Mouse (Mus musculus) layer of hippocampus, postnatal 25 days (tissue): Measurements from ENCODE around the gene Zeb2. TPM values are rescaled to one million over a fixed set of nuclear protein-coding genes. Genes with fewer than 3 reads are reported as not detected.

ENCODE experiments used
- DNase-seq, 2 experiments: peaks; one replicate each; pipeline ENCODE4 v3.0.0; 2022; ENCODE audit warnings: mixed read lengths in 2 of 2, low spot score in 1 of 2; ENCODE audit errors: extremely low spot score in 1 of 2
- total RNA-seq, 2 experiments: library from RNA; stranded (reverse); gene quantifications; 2 replicates each; pipeline ENCODE4 v1.2.3; 2021

The Zeb2 gene
- total RNA-seq, 2 experiments from 2014 or later, result 365 to 458 TPM

GRCm38 (mm10) chr2:45068792-45069550 is 48.2 kb downstream of the Zeb2 start:
- no peak for DNase-seq

DNA sequence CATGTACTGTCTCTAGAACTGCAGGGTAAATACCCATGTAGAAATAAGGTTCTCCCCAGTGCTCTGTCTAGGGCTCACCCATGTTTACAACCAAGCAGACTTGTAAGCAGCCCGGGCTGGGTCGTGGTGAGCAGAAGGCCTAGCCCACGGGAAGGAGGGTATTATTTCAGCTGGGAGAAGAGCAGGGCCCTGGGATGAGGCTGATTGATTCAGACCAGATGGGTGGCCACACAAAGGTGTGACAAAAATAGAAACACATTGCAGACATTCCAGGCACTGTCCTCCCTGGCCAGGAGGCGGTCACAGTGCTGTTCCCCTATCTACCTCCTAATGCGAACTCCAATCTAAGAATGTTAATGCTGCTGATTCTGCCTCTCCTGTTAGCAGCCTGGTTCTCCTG is 50.1 kb downstream of the Zeb2 start:
- no peak for DNase-seq

DNA sequence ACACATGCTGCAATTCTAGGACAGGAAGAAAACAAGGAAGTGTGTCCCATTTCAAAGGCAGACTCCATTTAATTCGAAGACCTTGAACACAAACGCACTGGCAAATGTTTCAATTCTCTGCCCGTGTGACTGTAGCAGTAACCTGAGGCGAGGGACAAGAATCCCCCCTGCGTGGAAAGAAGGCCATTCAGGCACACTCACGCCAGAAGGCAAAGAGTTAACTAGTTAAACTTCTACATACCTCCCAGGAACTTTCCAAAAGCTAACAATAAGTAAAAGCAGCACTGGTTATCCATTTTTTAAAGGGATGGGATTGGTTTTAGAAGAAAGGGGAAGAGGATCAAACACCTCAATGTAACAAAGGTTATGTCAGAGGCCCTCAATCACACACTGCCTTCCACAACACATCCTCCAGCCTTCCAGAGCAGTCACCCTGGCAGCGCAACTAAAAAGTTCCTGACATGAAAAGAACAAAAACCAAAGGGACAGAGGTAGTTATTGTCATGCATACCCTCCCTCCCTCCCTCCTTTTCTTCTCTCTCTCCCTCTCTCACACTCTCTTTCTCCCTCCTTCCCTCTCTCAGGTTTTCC is 53.8 kb downstream of the Zeb2 start:
- no peak for DNase-seq

DNA sequence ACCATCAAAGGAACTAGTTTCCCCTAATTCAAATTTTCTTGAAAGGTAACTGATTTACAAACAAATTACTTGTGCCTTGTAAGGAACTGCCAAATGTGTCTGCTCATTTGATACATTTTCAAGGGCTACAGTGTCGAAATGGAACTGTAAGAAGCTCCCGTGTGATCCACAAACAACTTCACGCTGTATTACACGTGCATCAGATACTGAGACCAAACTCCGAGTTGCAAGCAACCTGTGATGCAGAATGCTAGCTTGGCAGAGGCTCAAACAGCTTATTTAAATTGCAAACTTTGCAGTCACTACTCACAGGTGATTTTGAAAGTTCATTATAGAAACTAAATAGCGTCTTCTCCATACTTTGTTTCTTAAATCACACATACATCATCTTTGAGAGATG is 55.1 kb downstream of the Zeb2 start:
- no peak for DNase-seq

- no peak for DNase-seq
Observed at GRCm38 (mm10) chr2:45060768-45061167, 56.4 kb downstream of the Zeb2 start.

GRCm38 (mm10) chr2:45060202-45060601 is 57.0 kb downstream of the Zeb2 start:
- DNase-seq, result no peak

- DNase-seq, result no peak
Observed at GRCm38 (mm10) chr2:45059599-45059998, 57.6 kb downstream of the Zeb2 start.

- no peak for DNase-seq
Observed at GRCm38 (mm10) chr2:45059010-45059409, 58.2 kb downstream of the Zeb2 start.

DNA sequence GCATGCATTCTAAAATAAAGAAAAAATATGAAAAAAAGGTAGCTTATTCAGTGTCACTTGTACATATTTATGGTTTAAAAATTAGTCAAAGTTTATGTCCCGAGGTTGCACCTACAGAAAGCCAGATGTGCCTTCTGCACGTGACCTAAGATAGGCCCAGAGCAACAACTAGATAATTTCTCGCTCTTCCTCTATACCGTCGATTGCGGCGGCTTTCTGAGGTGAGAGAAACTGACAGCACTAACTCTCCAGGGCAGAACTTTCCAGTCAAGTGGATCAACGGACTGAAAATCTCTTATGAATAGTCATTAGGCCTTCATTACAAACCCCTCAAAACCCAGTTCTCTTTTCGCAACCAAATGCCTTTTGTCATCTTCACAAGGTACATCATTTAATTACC is 59.0 kb downstream of the Zeb2 start:
- no peak for DNase-seq

DNA sequence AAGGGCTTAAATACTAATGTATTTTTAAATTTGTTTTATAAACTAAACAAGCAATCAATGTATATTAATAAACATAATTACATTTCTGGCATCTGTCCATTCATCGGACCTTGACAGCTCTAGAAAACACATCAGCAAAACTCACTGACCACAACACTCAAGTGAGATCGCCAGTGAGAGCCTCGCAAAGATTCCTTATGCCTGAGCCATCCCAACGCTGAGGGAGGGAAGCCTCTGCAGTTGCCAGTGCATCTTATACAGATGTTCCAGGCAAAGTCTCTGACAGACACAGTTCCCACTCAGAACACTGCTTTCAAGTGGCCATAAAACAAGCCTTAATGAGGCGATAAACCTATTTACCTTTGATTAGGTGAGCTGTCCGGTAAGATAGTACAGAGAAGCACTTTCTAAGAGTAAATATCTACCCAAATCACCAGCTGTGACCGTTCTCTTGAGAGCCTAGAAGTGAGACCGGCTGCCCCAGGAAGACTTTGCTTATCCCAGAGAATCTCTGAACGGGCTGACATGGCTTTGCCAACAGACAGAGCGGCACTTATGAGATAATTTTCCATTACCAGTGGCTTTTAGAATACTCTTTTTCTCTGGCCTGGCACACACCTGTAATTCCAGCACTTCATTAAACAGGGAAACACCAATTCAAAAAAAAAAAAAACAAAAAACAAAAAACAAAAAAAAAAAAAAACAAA is 60.2 kb downstream of the Zeb2 start:
- DNase-seq, result no peak

DNA sequence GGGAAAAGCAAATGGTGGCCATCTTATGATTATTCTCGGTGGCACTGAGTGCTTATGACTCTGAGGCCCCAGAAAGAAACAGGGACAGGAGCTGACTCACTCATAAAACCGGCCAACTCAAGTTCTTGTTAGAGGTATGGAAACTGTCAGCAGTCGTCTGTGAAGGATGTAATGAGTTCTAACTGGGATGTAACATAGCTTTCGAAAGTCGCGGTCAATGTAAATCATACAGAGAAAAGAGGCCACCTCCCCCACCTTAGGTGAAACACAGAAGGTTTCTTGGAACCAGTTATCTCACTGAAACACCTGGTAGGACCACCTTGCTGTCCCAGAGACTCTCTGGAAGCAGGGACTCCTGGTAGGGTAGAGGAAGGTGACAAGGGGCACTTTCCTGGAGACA is 61.3 kb downstream of the Zeb2 start:
- DNase-seq, result no peak

- no peak for DNase-seq
Observed at GRCm38 (mm10) chr2:45055034-45055615, 62.1 kb downstream of the Zeb2 start.

GRCm38 (mm10) chr2:45054070-45055025 is 62.8 kb downstream of the Zeb2 start:
- no peak for DNase-seq

DNA sequence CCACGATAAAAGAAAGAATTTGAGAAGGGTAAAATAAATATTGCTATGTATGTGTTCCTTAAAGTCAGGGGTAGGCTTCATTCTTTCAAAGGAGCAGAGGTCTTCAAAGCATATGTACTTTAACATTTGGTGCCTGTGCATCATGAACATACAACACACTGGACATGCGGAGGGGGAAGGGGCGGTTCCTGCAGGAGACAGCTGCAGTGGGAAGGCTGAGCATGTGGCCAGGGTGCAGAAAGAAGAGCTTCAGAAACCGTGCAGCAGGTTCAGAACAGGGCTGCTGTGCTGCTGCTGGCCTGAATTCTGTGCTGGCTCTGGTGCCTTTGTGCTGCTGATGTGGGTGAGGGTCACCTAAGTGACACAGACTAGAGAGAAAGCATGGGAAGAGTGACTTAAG is 64.6 kb downstream of the Zeb2 start:
- DNase-seq, result no peak

- no peak for DNase-seq
Observed at GRCm38 (mm10) chr2:45051321-45051720, 65.9 kb downstream of the Zeb2 start.

- DNase-seq, result no peak
Observed at GRCm38 (mm10) chr2:45049923-45050322, 67.3 kb downstream of the Zeb2 start.

GRCm38 (mm10) chr2:45049279-45049678 is 67.9 kb downstream of the Zeb2 start:
- no peak for DNase-seq

DNA sequence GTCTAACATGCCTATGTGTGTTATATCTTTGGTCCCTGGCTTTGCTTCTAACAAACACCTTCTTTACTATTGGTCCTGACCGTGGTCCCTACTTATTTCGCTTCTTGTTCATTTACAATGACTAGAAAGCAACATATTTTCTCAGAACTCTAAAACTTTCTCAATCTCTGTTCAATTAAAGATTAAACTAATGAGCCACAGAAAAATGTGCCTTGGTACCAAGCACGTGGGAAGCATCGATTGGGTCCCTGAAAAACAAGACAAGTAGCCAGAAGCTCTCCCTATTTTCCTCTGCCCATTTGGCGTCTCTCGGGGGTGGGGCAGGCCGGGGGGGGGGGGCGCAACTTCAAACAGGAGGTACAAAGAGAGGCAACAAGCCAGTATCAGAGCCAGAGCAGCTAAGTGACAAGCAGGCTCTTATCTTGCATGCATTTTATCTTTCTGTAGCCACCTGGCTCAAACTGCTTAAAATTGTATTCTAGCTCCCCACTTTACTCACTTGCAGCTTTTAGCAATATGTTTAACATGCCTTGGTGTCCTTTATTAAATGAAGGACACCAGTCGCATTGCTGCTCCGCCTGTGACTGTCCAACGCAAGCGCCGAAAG is 76.4 kb downstream of the Zeb2 start:
- DNase-seq, result no peak

- DNase-seq, result no peak
Observed at GRCm38 (mm10) chr2:45039503-45039902, 77.7 kb downstream of the Zeb2 start.
